Mouse (Mus musculus) brain, embryonic 14.5 days (tissue): ENCODE measurements at regions not wholly inside any gene's neighbourhood (a gene's known extent, or its start where the extent isn't known, plus 50 kb on each side); places are given as distances from the start of the nearest gene placed in this dataset.

Source experiments
- CTCF ChIP-seq: fragments of 200-500 bp; IDR thresholded peaks from 2 replicates; pipeline ENCODE4 v1.5.1; 2012; ENCODE audit warnings: inconsistent platforms, mild to moderate bottlenecking, moderate library complexity, borderline replicate concordance; ENCODE audit not compliant: insufficient read depth, insufficient read length; ENCODE audit errors: extremely low read depth
- POLR2A ChIP-seq: fragments of 200-500 bp; IDR thresholded peaks from 2 replicates; pipeline ENCODE4 v1.6.1; 2012; ENCODE audit warnings: mild to moderate bottlenecking, inconsistent platforms, borderline replicate concordance; ENCODE audit not compliant: poor library complexity, insufficient read depth, insufficient read length, severe bottlenecking; ENCODE audit errors: extremely low read depth

GRCm38 (mm10) chr11:26683850-26684249, 90.1 kb upstream of the Vrk2 start:
- TF ChIP-seq CTCF = no peak
- no peak for TF ChIP-seq POLR2A
